Mouse (Mus musculus) intestine, embryonic 14.5 days (tissue): ENCODE results near the gene Kcnip1. TPM values are rescaled to one million over a fixed set of nuclear protein-coding genes. Genes with fewer than 3 reads are reported as not detected.

Experiments
- ATAC-seq: fragments of 200-750 bp; cut with Nextera tagmentation; replicated peaks from 2 replicates; pipeline ENCODE4 v1.8.0; 2017; ENCODE audit warnings: low read depth, moderate number of reproducible peaks, moderate TSS enrichment, moderate library complexity; ENCODE audit not compliant: low FRiP score, low TSS enrichment
- DNase-seq: peaks from one replicate; pipeline ENCODE4 v3.0.0-alpha.2; 2018; ENCODE audit warnings: low spot score
- H3K27ac ChIP-seq: fragments of 300-500 bp; sonication (generic); 2 replicates; pipeline ENCODE4 v1.5.1; 2014; ENCODE audit warnings: low read depth, mild to moderate bottlenecking, control low read depth
- H3K27me3 ChIP-seq: fragments of 300-500 bp; sonication (generic); replicated peaks from 2 replicates; pipeline ENCODE4 v1.6.1; 2014; ENCODE audit warnings: low read length, control low read depth; ENCODE audit not compliant: control insufficient read depth, insufficient read depth
- H3K36me3 ChIP-seq: fragments of 300-500 bp; sonication (generic); 2 replicates; pipeline ENCODE4 v1.6.1; 2014; ENCODE audit warnings: low read length, control low read depth; ENCODE audit not compliant: control insufficient read depth, insufficient read depth
- H3K4me1 ChIP-seq: fragments of 300-500 bp; sonication (generic); replicated peaks from 2 replicates; pipeline ENCODE4 v1.6.1; 2014; ENCODE audit warnings: low read length, control low read depth, mixed read lengths; ENCODE audit not compliant: control insufficient read depth, insufficient read depth
- H3K4me2 ChIP-seq: fragments of 300-500 bp; sonication (generic); 2 replicates; pipeline ENCODE4 v1.6.1; 2014; ENCODE audit warnings: low read length
- H3K4me3 ChIP-seq: fragments of 300-500 bp; sonication (generic); 2 replicates; pipeline ENCODE4 v1.5.1; 2014; ENCODE audit warnings: low read depth, low read length, control low read depth, mixed read lengths
- H3K9ac ChIP-seq: fragments of 300-500 bp; sonication (generic); 2 replicates; pipeline ENCODE4 v1.6.1; 2014; ENCODE audit warnings: mild to moderate bottlenecking, low read length
- H3K9me3 ChIP-seq: fragments of 300-500 bp; sonication (generic); 2 replicates; pipeline ENCODE4 v1.6.1; 2016; ENCODE audit warnings: low read length, control low read depth; ENCODE audit not compliant: control insufficient read depth
- WGBS: fragments of 180-500 bp; shearing (Covaris S2); extraction: QIAGEN DNeasy Blood & Tissue Kit; methylation state at CpG from one replicate; pipeline ENCODE4 v1.1.7; 2014; 5-methylcytosine and 5-hydroxymethylcytosine counted together
- polyA plus RNA-seq: library from polyadenylated mRNA; unstranded; fragments of >200 nt; fragmentation: Nextera tagmentation; extraction: Ambion mirVana; gene quantifications from 2 replicates; pipeline ENCODE4 v1.2.1, GENCODE M21; 2014

The Kcnip1 gene
- polyA plus RNA-seq: 13.1 and 17.7 TPM in 2 replicates

GRCm38 (mm10) chr11:33992938-33993337, at the start of gene Kcnip1:
Kcnip1 (minus strand) TSS chr11:33993152.
- H3K9me3 ChIP-seq: no peaks in the 10 kb centered on the region
- ATAC-seq (no peak), DNase-seq (no peak)
- H3K27me3 ChIP-seq: no peaks in the 10 kb centered on the region
- H3K36me3 ChIP-seq: no peaks in the 10 kb centered on the region
- H3K4me2 ChIP-seq: peak within 1 kb of the TSS; percentile 42
- peak within 1 kb of the TSS; percentile 33; the same call in 1 of the 2 replicates for H3K27ac ChIP-seq
- peaks cover 21% of the 10 kb centered on the region for H3K4me1 ChIP-seq
- H3K4me3 ChIP-seq: peak within 1 kb of the TSS; percentile 26
- 8% methylated on average over 12 of the region's 12 CpGs for WGBS
- peak within 1 kb of the TSS; percentile 37 for H3K9ac ChIP-seq

GRCm38 (mm10) chr11:34040061-34040460, 47.1 kb upstream of the Kcnip1 start:
- WGBS: 80% methylated on average over 5 of the region's 5 CpGs
- H3K36me3 ChIP-seq: no peaks in the 10 kb centered on the region
- no peak overlapping the region for H3K27ac ChIP-seq
- H3K4me3 ChIP-seq: no peak overlapping the region
- no peak for ATAC-seq
- DNase-seq: no peak
- H3K4me2 ChIP-seq: no peak overlapping the region
- no peak overlapping the region for H3K9ac ChIP-seq
- no peaks in the 10 kb centered on the region for H3K4me1 ChIP-seq
- no peaks in the 10 kb centered on the region for H3K9me3 ChIP-seq
- no peaks in the 10 kb centered on the region for H3K27me3 ChIP-seq

GRCm38 (mm10) chr11:34035909-34036658, 43.1 kb upstream of the Kcnip1 start:
- Histone ChIP-seq H3K27me3 (no peaks in the 10 kb centered on the region), H3K36me3 (no peaks in the 10 kb centered on the region), H3K9me3 (no peaks in the 10 kb centered on the region), H3K27ac (no peak overlapping the region), H3K4me2 (no peak overlapping the region), H3K4me3 (no peak overlapping the region), H3K4me1 (no peaks in the 10 kb centered on the region), H3K9ac (no peak overlapping the region)
- no peak for DNase-seq
- 87% methylated on average over 5 of the region's 5 CpGs for WGBS
- no peak for ATAC-seq

- Histone ChIP-seq H3K9me3 (no peaks in the 10 kb centered on the region), H3K4me3 (no peak overlapping the region), H3K4me2 (no peak overlapping the region), H3K4me1 (no peaks in the 10 kb centered on the region), H3K9ac (no peak overlapping the region), H3K36me3 (no peaks in the 10 kb centered on the region), H3K27me3 (no peaks in the 10 kb centered on the region), H3K27ac (no peak overlapping the region)
- 76% methylated on average over 2 of the region's 2 CpGs for WGBS
- DNase-seq (no peak), ATAC-seq (no peak)
These were observed 41.8 kb upstream of the Kcnip1 start for GRCm38 (mm10) chr11:34034794-34035193.

GRCm38 (mm10) chr11:34034008-34034505, 41.1 kb upstream of the Kcnip1 start:
- Histone ChIP-seq H3K4me1 (no peaks in the 10 kb centered on the region), H3K36me3 (no peaks in the 10 kb centered on the region), H3K9me3 (no peaks in the 10 kb centered on the region), H3K4me2 (no peak overlapping the region), H3K4me3 (no peak overlapping the region), H3K27ac (no peak overlapping the region), H3K27me3 (no peaks in the 10 kb centered on the region), H3K9ac (no peak overlapping the region)
- DNase-seq (no peak), ATAC-seq (no peak)
- 93% methylated on average over 5 of the region's 5 CpGs for WGBS

- no peaks in the 10 kb centered on the region for H3K4me1 ChIP-seq
- no peaks in the 10 kb centered on the region for H3K27me3 ChIP-seq
- 51% methylated on average over 8 of the region's 8 CpGs for WGBS
- DNase-seq (no peak), ATAC-seq (no peak)
- no peak overlapping the region for H3K27ac ChIP-seq
- H3K4me2 ChIP-seq: no peak overlapping the region
- H3K9ac ChIP-seq: no peak overlapping the region
- no peaks in the 10 kb centered on the region for H3K9me3 ChIP-seq
- H3K36me3 ChIP-seq: no peaks in the 10 kb centered on the region
- H3K4me3 ChIP-seq: no peak overlapping the region
These were observed 38.3 kb upstream of the Kcnip1 start for GRCm38 (mm10) chr11:34031015-34031805.

GRCm38 (mm10) chr11:34029658-34030057, 36.7 kb upstream of the Kcnip1 start:
- Histone ChIP-seq H3K27ac (no peak overlapping the region), H3K9ac (no peak overlapping the region), H3K4me3 (no peak overlapping the region), H3K4me1 (no peaks in the 10 kb centered on the region), H3K4me2 (no peak overlapping the region), H3K9me3 (no peaks in the 10 kb centered on the region), H3K27me3 (no peaks in the 10 kb centered on the region), H3K36me3 (no peaks in the 10 kb centered on the region)
- ATAC-seq (no peak), DNase-seq (no peak)
- WGBS: 74% methylated on average over 5 of the region's 5 CpGs

GRCm38 (mm10) chr11:34025091-34025490, 32.1 kb upstream of the Kcnip1 start:
- no peaks in the 10 kb centered on the region for H3K9me3 ChIP-seq
- no peaks in the 10 kb centered on the region for H3K36me3 ChIP-seq
- 80% methylated on average over 1 of the region's 1 CpGs for WGBS
- DNase-seq: no peak
- no peaks in the 10 kb centered on the region for H3K27me3 ChIP-seq
- no peak for ATAC-seq
- no peak overlapping the region for H3K9ac ChIP-seq
- no peak overlapping the region for H3K27ac ChIP-seq
- no peaks in the 10 kb centered on the region for H3K4me1 ChIP-seq
- no peak overlapping the region for H3K4me3 ChIP-seq
- H3K4me2 ChIP-seq: no peak overlapping the region
